Mouse (Mus musculus) right cerebral cortex, adult 2 months (tissue): Measurements from ENCODE around the gene Klhl5.

ENCODE experiments used
- DNase-seq, 2 experiments: peaks; one replicate each; pipeline ENCODE4 v3.0.0; 2021 to 2022; ENCODE audit warnings: low spot score in 2 of 2

The Klhl5 gene

GRCm38 (mm10) chr5:65194441-65194840 is 87.1 kb downstream of the Klhl5 start:
- peak; percentile 44 to 46 for DNase-seq

DNA sequence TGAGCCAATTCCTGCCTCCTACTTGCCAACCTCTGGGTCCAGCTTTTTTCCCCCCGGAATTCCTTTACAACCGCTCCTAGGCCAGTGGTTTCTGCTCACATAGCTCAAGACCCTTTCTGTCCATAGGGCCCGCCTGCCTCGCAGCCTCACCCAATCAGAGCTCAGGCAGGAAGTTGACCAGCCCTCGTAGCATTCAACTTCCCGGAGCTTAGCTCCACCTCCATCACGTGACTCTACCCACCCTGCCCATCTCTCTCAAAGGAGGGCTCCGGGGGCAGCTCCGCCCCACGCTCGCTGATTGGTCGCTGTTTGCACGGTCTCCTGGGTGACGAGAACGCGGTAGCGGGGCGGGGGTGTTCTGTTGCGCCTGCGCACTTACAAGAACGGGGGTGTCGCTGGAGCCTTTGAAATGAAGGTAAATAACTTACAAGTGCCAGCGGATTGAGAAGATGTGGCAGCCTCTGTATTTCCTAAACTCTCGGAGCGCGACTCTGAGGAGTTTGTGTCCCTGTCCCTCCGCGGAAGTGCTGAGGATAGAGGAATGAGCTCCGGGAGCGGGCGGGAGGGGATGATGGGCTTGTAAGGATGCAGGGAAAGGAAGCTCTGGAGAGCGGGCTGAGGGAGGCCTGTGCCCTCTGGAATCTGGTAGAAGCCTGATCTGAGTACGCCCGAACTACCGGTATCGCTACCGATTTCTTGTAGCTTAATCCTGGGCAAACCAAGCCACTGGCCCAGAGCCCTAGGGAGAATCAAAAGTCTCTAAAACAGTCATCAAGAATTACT is 92.2 kb downstream of the Klhl5 start, which contains the start of gene Wdr19:
Gene Wdr19 (plus strand): TSS at position 351 of the 783 bp plus-strand sequence.
- DNase-seq: peak; percentile 98

- DNase-seq: no peak
Observed at GRCm38 (mm10) chr5:65204726-65205125, 97.4 kb downstream of the Klhl5 start.

DNA sequence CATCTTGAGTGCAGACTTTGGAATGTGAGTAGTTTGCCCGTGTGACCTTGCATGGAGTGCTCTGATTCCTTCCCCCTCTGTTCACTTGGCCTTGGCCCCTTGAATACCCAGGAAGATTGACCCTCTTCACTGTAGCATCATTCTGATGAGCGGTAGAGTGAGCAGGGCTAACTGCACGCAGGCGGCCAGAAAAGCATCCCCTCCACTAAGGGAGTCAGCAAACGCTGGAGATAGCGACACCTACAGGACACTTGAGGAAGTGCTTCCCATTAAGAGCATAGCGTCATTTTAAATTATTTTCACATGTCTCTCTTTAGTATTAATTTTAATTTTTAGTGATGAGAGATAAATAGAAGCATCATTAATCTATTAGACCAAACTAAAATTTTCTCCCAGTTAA is 106.0 kb downstream of the Klhl5 start:
- peak in 1 of 2 experiments; percentile 32 for DNase-seq
